Mouse (Mus musculus): ENCODE results near the gene Ppp2r5d. TPM values are rescaled to one million over a fixed set of nuclear protein-coding genes. Genes with fewer than 3 reads are reported as not detected.

The Ppp2r5d gene
- polyA plus RNA-seq, 1 experiment from 2014 or later: 144 TPM

DNA sequence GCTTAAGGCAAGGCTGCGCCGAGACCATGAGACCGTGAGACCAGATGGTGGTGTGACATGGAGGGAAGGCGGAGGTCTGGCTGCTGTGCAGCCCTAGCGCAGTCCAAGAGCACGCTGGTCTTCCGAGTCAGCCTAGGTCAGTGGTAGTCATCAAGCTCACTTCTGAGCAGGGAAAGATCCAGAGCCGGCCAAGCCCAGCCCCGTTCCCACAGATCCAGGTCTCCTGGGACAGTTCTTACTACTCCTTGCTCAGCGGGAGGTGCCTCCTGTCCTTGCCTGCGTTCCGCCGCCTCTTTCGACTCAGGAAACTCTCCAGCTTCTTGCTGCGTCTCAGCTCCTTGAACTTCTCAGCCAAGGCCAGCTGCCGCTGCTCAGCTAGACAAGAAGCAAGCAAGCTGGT, 37.2 kb downstream of the Ppp2r5d start:
- Histone ChIP-seq H3K4me3 (no peak overlapping the region), H3K27ac (no peak overlapping the region), H3K4me1 (peaks cover under 1% of the 10 kb centered on the region; the same call in 1 of the 2 replicates), H3K36me3 (replicated peaks) (peaks cover 95% of the 10 kb centered on the region), H3K9me3 (no peaks in the 10 kb centered on the region), H3K27me3 (ENCODE audit: poor library complexity, severe bottlenecking) (no peaks in the 10 kb centered on the region)
- WGBS: 93% methylated on average over 16 of the region's 16 CpGs
- DNase-seq (ENCODE audit: extremely low spot score, low spot score): no peak

GRCm38 (mm10) chr17:46662730-46663129, 42.2 kb downstream of the Ppp2r5d start:
- DNase-seq (ENCODE audit: extremely low spot score, low spot score): no peak
- Histone ChIP-seq H3K9me3 (no peaks in the 10 kb centered on the region), H3K27me3 (ENCODE audit: poor library complexity, severe bottlenecking) (no peaks in the 10 kb centered on the region), H3K4me3 (no peak overlapping the region), H3K27ac (no peak overlapping the region), H3K4me1 (no peaks in the 10 kb centered on the region), H3K36me3 (replicated peaks) (peaks cover 98% of the 10 kb centered on the region)
- WGBS: 89% methylated on average over 5 of the region's 5 CpGs

- 92% methylated on average over 12 of the region's 12 CpGs for WGBS
- no peaks in the 10 kb centered on the region for H3K27me3 ChIP-seq (ENCODE audit: poor library complexity, severe bottlenecking)
- H3K4me3 ChIP-seq: no peak overlapping the region
- H3K4me1 ChIP-seq: no peaks in the 10 kb centered on the region
- no peak for DNase-seq (ENCODE audit: extremely low spot score, low spot score)
- peaks cover 99% of the 10 kb centered on the region for H3K36me3 ChIP-seq (replicated peaks)
- H3K27ac ChIP-seq: no peak overlapping the region
- H3K9me3 ChIP-seq: no peaks in the 10 kb centered on the region
Measured at GRCm38 (mm10) chr17:46661981-46662380, 42.9 kb downstream of the Ppp2r5d start.

- no peaks in the 10 kb centered on the region for H3K4me1 ChIP-seq
- H3K36me3 ChIP-seq (replicated peaks): peaks cover 99% of the 10 kb centered on the region
- no peaks in the 10 kb centered on the region for H3K27me3 ChIP-seq (ENCODE audit: poor library complexity, severe bottlenecking)
- H3K4me3 ChIP-seq: no peak overlapping the region
- H3K27ac ChIP-seq: no peak overlapping the region
- no peaks in the 10 kb centered on the region for H3K9me3 ChIP-seq
- WGBS: 94% methylated on average over 9 of the region's 9 CpGs
- DNase-seq (ENCODE audit: extremely low spot score, low spot score): no peak
Measured at GRCm38 (mm10) chr17:46661351-46661750, 43.6 kb downstream of the Ppp2r5d start.

DNA sequence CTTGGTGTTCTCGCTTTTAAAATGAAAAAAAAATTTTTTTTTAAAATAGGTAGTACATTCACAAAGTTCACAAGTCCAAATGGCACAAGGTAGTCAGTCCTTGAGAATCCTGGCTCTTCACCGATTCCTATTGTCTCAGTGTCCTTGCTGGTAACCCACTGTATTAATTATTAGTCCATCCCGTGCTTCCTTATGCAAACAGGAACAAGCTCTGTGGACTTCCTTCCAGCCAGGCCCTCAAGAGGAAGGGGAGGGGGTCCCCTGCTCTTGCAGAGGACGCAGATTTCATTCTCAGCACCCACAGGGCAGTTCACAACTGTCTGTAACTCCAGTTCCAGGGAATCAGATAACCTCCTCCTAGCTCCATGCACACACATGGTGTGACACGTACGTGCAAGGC, 48.9 kb downstream of the Ppp2r5d start:
- Histone ChIP-seq H3K27ac (no peak overlapping the region), H3K4me1 (peaks cover 19% of the 10 kb centered on the region), H3K9me3 (no peaks in the 10 kb centered on the region), H3K27me3 (ENCODE audit: poor library complexity, severe bottlenecking) (no peaks in the 10 kb centered on the region), H3K4me3 (no peak overlapping the region), H3K36me3 (replicated peaks) (peaks cover 92% of the 10 kb centered on the region)
- WGBS: 92% methylated on average over 6 of the region's 6 CpGs
- DNase-seq (ENCODE audit: extremely low spot score, low spot score): no peak

DNA sequence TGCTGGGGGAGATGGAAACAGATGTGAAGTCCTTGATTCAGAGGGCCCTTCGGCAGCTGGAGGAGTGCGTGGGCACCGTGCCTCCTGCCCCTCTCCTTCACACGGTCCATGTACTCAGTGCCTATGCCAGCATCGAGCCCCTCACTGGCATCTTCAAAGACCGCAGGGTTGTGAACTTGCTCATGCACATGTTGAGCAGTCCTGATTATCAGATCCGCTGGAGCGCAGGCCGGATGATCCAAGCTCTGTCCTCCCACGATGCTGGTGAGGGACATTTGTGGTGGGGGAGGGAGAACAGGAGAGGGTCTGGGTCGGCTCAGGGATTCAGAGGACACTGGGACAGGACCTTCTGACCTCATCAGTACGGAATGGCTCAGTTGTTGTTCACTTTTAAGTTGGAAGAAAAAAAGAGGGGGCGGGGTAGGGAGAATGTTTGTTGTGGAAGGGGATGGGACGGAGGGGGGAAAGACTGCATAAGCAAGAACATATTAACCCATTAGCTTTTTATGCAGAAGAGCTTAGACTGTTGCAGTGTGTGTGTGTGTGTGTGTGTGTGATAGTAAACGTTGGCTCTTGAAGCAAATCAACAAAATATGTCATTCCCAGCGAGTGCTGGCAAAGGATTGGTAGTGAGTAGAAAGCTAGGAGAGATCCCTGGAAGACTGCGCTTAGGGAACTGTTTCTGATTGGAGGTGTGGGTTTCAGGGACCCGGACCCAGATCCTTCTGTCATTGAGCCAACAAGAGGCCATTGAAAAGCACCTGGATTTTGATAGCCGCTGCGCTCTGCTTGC, 53.0 kb downstream of the Ppp2r5d start:
- H3K9me3 ChIP-seq: no peaks in the 10 kb centered on the region
- peaks cover 42% of the 10 kb centered on the region for H3K4me1 ChIP-seq
- DNase-seq (ENCODE audit: extremely low spot score, low spot score): no peak
- WGBS: 83% methylated on average over 20 of the region's 20 CpGs
- peak overlapping the region; percentile 96 for H3K27ac ChIP-seq
- H3K27me3 ChIP-seq (ENCODE audit: poor library complexity, severe bottlenecking): no peaks in the 10 kb centered on the region
- peaks cover 69% of the 10 kb centered on the region for H3K36me3 ChIP-seq (replicated peaks)
- peak overlapping the region; percentile 72 for H3K4me3 ChIP-seq

- 81% methylated on average over 17 of the region's 17 CpGs for WGBS
- peaks cover 62% of the 10 kb centered on the region for H3K36me3 ChIP-seq (replicated peaks)
Measured at GRCm38 (mm10) chr17:46651292-46651691, 53.6 kb downstream of the Ppp2r5d start.

DNA sequence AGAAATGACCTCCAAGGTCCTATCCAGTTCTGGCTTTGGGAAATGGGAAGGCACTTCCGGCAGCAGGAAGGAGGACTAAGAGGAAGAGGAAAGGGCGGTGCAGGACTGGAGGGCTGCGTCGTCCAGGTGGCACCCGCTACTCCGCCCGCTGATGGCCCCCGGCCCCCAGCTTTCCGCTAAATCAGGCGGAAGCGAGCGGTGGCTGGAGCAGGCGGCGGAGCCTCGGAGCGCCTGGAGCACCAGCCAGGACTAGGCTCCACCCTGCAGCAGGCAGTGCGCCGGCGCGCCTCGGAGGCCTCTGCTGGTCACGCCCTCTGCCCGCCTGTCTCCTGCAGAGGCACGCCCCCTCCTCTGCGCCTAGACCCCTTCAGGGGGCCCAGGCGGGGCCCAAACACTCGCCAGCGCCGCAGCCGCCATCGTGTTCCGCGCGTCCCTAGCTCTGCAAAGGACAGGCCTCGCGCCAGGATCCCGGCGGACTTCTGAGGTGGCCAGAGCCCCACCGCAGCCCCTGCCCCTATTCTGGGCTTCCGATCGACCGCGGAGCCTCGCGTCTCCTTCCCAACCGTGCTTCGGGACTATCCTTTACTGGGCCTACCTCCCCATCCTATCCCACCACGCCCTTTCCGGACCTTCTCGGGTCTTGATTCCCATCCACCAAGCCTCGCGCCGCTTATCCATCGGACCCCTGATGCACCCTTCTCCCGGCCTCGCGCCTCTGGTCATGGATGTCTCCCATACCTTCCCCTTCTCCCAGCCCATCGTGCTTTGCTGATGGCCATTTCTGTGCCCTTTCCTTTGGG, 54.5 kb downstream of the Ppp2r5d start, which contains the start of gene Cul7:
TSS of gene Cul7 (plus strand) at position 106 of the 800 bp plus-strand sequence.
- Histone ChIP-seq H3K27me3 (ENCODE audit: poor library complexity, severe bottlenecking) (no peaks in the 10 kb centered on the region), H3K4me1 (peaks cover 48% of the 10 kb centered on the region), H3K4me3 (peak within 1 kb of the TSS; percentile 72), H3K27ac (peak within 1 kb of the TSS; percentile 96), H3K36me3 (replicated peaks) (peaks cover 54% of the 10 kb centered on the region), H3K9me3 (no peaks in the 10 kb centered on the region)
- DNase-seq (ENCODE audit: extremely low spot score, low spot score): peak; percentile 90
- under 1% methylated on average over 58 of the region's 58 CpGs for WGBS

More at GRCm38 (mm10) chr17:46651292-46651691, 53.6 kb downstream of the Ppp2r5d start:
- H3K4me1 ChIP-seq: peaks cover 47% of the 10 kb centered on the region
- no peaks in the 10 kb centered on the region for H3K9me3 ChIP-seq
- peak overlapping the region; percentile 72 for H3K4me3 ChIP-seq
- H3K27me3 ChIP-seq (ENCODE audit: poor library complexity, severe bottlenecking): no peaks in the 10 kb centered on the region
- no peak for DNase-seq (ENCODE audit: extremely low spot score, low spot score)
- peak overlapping the region; percentile 96 for H3K27ac ChIP-seq

- no peaks in the 10 kb centered on the region for H3K9me3 ChIP-seq
- H3K36me3 ChIP-seq (replicated peaks): peaks cover 49% of the 10 kb centered on the region
- H3K4me1 ChIP-seq: peaks cover 54% of the 10 kb centered on the region
- peak overlapping the region; percentile 72 for H3K4me3 ChIP-seq
- peak overlapping the region; percentile 96 for H3K27ac ChIP-seq
- no peak for DNase-seq (ENCODE audit: extremely low spot score, low spot score)
- no peaks in the 10 kb centered on the region for H3K27me3 ChIP-seq (ENCODE audit: poor library complexity, severe bottlenecking)
- WGBS: 40% methylated on average over 15 of the region's 15 CpGs
Measured at GRCm38 (mm10) chr17:46649811-46650210, 55.1 kb downstream of the Ppp2r5d start.

- H3K27ac ChIP-seq: no peak overlapping the region
- no peaks in the 10 kb centered on the region for H3K9me3 ChIP-seq
- H3K36me3 ChIP-seq (replicated peaks): peaks cover 35% of the 10 kb centered on the region
- H3K27me3 ChIP-seq (ENCODE audit: poor library complexity, severe bottlenecking): no peaks in the 10 kb centered on the region
- 90% methylated on average over 9 of the region's 9 CpGs for WGBS
- H3K4me1 ChIP-seq: peaks cover 62% of the 10 kb centered on the region
- no peak for DNase-seq (ENCODE audit: extremely low spot score, low spot score)
- H3K4me3 ChIP-seq: no peak overlapping the region
Measured at GRCm38 (mm10) chr17:46648436-46648835, 56.5 kb downstream of the Ppp2r5d start.

GRCm38 (mm10) chr17:46647279-46647678, 57.6 kb downstream of the Ppp2r5d start:
- WGBS: 89% methylated on average over 7 of the region's 7 CpGs
- Histone ChIP-seq H3K4me1 (peaks cover 56% of the 10 kb centered on the region), H3K9me3 (no peaks in the 10 kb centered on the region), H3K36me3 (replicated peaks) (peaks cover 23% of the 10 kb centered on the region), H3K4me3 (peak overlapping the region; percentile 87), H3K27ac (no peak overlapping the region), H3K27me3 (ENCODE audit: poor library complexity, severe bottlenecking) (no peaks in the 10 kb centered on the region)
- no peak for DNase-seq (ENCODE audit: extremely low spot score, low spot score)

- under 1% methylated on average over 19 of the region's 19 CpGs for WGBS
- peaks cover 27% of the 10 kb centered on the region for H3K36me3 ChIP-seq (replicated peaks)
- no peak for DNase-seq (ENCODE audit: extremely low spot score, low spot score)
- peaks cover 46% of the 10 kb centered on the region for H3K4me1 ChIP-seq
- no peaks in the 10 kb centered on the region for H3K27me3 ChIP-seq (ENCODE audit: poor library complexity, severe bottlenecking)
- peak overlapping the region; percentile 92 for H3K27ac ChIP-seq
- H3K9me3 ChIP-seq: no peaks in the 10 kb centered on the region
- H3K4me3 ChIP-seq: peak overlapping the region; percentile 87
Measured at GRCm38 (mm10) chr17:46646322-46646662, 58.6 kb downstream of the Ppp2r5d start.

Measured in forebrain, embryonic 10.5 days (tissue).